Comparison of ENCODE assay signal across 8 mouse cellular contexts in the genomic region with DNA sequence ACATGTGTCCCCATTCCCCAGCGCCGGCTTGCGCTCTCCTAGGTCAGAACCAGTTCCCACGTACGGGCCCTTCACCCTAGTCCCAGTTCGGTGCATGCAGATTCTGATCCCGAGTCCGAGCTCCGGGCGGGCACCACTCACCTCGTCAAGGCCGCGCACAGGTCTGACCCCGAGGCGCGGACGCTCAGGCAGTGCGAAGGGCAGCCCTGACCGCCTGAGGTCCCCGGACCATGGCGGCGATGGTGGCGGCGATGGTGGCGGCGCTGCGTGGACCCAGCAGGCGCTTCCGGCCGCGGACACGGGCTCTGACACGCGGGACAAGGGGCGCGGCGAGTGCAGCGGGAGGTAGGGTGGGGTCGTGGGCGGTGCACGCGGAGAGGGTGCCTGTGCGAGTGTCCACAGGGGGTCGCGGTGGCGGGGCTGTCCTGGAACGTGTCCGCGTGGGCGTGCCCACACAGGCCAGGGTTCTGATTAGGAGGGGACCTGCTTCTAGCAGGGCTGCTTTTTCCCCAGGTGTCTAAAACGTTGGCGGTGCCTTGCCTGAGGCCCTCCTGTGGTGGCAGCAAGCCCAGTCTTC. TPM values are rescaled to one million over a fixed set of nuclear protein-coding genes. Genes with fewer than 3 reads are reported as not detected.
DNase-seq lines count a peak whose midpoint lies in the region; ATAC-seq and TF ChIP-seq lines count a peak whose summit lies in the region.

A gene (plus strand): TSS at position 170 of the 577 bp plus-strand sequence.

- TF ChIP-seq EP300 in heart, postnatal 0 days (IDR thresholded peaks at IDR 0.05; ENCODE audit: low read depth), result no peak

- H3K36me3 ChIP-seq in forebrain, embryonic 12.5 days (replicated peaks), result peaks cover 11% of the 10 kb centered on the region
- H3K36me3 ChIP-seq in heart, postnatal 0 days (replicated peaks; ENCODE audit: control insufficient read depth, insufficient read depth, low read length), result peaks cover 22% of the 10 kb centered on the region
- no peaks in the 10 kb centered on the region for H3K36me3 ChIP-seq in neural tube, embryonic 14.5 days (ENCODE audit: control insufficient read depth, insufficient read depth, low read length)

- H3K27ac ChIP-seq in forebrain, embryonic 12.5 days, result peak within 1 kb of the TSS; percentile 36
- H3K27ac ChIP-seq in heart, postnatal 0 days (ENCODE audit: low read depth), result peak within 1 kb of the TSS; percentile 77
- peak within 1 kb of the TSS; percentile 44; the same call in 1 of the 2 replicates for H3K27ac ChIP-seq in neural tube, embryonic 14.5 days (ENCODE audit: low read depth, low read length)

- no peaks in the 10 kb centered on the region for H3K27me3 ChIP-seq in forebrain, embryonic 12.5 days
- no peaks in the 10 kb centered on the region for H3K27me3 ChIP-seq in heart, postnatal 0 days (ENCODE audit: control insufficient read depth, insufficient read depth, low read length)
- H3K27me3 ChIP-seq in neural tube, embryonic 14.5 days (ENCODE audit: control insufficient read depth, insufficient read depth, low read length), result no peaks in the 10 kb centered on the region

- peak within 1 kb of the TSS; percentile 86 for H3K9ac ChIP-seq in forebrain, embryonic 12.5 days
- peak within 1 kb of the TSS; percentile 77 for H3K9ac ChIP-seq in heart, postnatal 0 days (replicated peaks; ENCODE audit: low read depth, low read length)
- peak within 1 kb of the TSS; percentile 88 for H3K9ac ChIP-seq in neural tube, embryonic 14.5 days (replicated peaks; ENCODE audit: low read depth, low read length)

- H3K4me2 ChIP-seq in forebrain, embryonic 12.5 days, result peak within 1 kb of the TSS; percentile 76
- H3K4me2 ChIP-seq in heart, postnatal 0 days (ENCODE audit: low read depth, low read length), result peak within 1 kb of the TSS; percentile 95
- peak within 1 kb of the TSS; percentile 82 for H3K4me2 ChIP-seq in neural tube, embryonic 14.5 days (ENCODE audit: low read depth, low read length)

- under 1% methylated on average over 52 of the region's 52 CpGs for WGBS in forebrain, embryonic 12.5 days
- WGBS in heart, postnatal 0 days, result 1% methylated on average over 49 of the region's 52 CpGs
- WGBS in neural tube, embryonic 14.5 days, result 0% methylated on average over 52 of the region's 52 CpGs

- ATAC-seq in forebrain, embryonic 12.5 days (ENCODE audit: low FRiP score), result peak; percentile 84
- ATAC-seq in heart, postnatal 0 days (ENCODE audit: insufficient read depth, low read depth), result peak; percentile 84
- peak; percentile 81 for ATAC-seq in neural tube, embryonic 14.5 days (ENCODE audit: low read depth)

- H3K9me3 ChIP-seq in forebrain, embryonic 12.5 days, result no peaks in the 10 kb centered on the region
- H3K9me3 ChIP-seq in heart, postnatal 0 days (replicated peaks; ENCODE audit: control insufficient read depth, low read length), result no peaks in the 10 kb centered on the region
- H3K9me3 ChIP-seq in neural tube, embryonic 14.5 days (ENCODE audit: control insufficient read depth, low read length), result no peaks in the 10 kb centered on the region

- peak; percentile 52 to 53 for DNase-seq in CD8-positive naive resting alpha-beta T cell, adult 2 months (ENCODE audit: low read depth in 2 of 2, low spot score in 2 of 2)
- DNase-seq in c-Kit-positive CD71-positive TER-119-negative erythroid progenitor cells, embryonic 14.5 days (ENCODE audit: low read depth), result peak; percentile 58
- peak; percentile 43 for DNase-seq in heart, postnatal 0 days (ENCODE audit: low spot score)
- DNase-seq in kidney, postnatal 4 days, result peak; percentile 85 to 89
- DNase-seq in lung, adult 18-20 months, result peak; percentile 84 to 88
- peak; percentile 88 for DNase-seq in testis, postnatal 10 days (ENCODE audit: low spot score)

- H3K4me3 ChIP-seq in forebrain, embryonic 12.5 days (replicated peaks), result peak within 1 kb of the TSS; percentile 89
- peak within 1 kb of the TSS; percentile 82 for H3K4me3 ChIP-seq in heart, postnatal 0 days (ENCODE audit: low read depth, low read length)
- peak within 1 kb of the TSS; percentile 79 for H3K4me3 ChIP-seq in neural tube, embryonic 14.5 days (ENCODE audit: low read depth, low read length)

- peaks cover 28% of the 10 kb centered on the region for H3K4me1 ChIP-seq in forebrain, embryonic 12.5 days
- H3K4me1 ChIP-seq in heart, postnatal 0 days (ENCODE audit: control insufficient read depth, insufficient read depth), result peaks cover 28% of the 10 kb centered on the region
- H3K4me1 ChIP-seq in neural tube, embryonic 14.5 days (ENCODE audit: control insufficient read depth, insufficient read depth, low read length), result peaks cover 22% of the 10 kb centered on the region

- TF ChIP-seq CTCF in heart, postnatal 0 days (IDR thresholded peaks at IDR 0.05; ENCODE audit: low read depth), result peak; percentile 21

RNA-seq across cellular contexts. Expression of the gene that starts here (rescaled TPM):
- polyA plus RNA-seq in forebrain, embryonic 12.5 days (2016; fragmentation: Nextera tagmentation; extraction: Ambion mirVana), result 23.3 and 23.7 TPM in 2 replicates
- total RNA-seq in heart, postnatal 0 days (2014; rRNA removed; ENCODE audit: low replicate concordance), result 12.7 and 14.7 TPM in 2 replicates
- polyA plus RNA-seq in heart, postnatal 0 days (2015; fragmentation: Nextera tagmentation; extraction: Ambion mirVana), result 40.0 and 41.2 TPM in 2 replicates
- polyA plus RNA-seq in neural tube, embryonic 14.5 days (2014; fragmentation: Nextera tagmentation; extraction: Ambion mirVana), result 21.3 and 25.4 TPM in 2 replicates

Comparison
In these comparisons a context has a peak if more than half of its experiments do, and no peak if none do; other contexts are left out.
1. Peak in every context shown above with its lines: DNase-seq, ATAC-seq, H3K4me3 ChIP-seq and H3K27ac ChIP-seq.